Mouse (Mus musculus) lung, adult 2 months (tissue): Measurements from ENCODE around the gene Sebox.

Source experiments
- CTCF ChIP-seq: fragments of 200-500 bp; IDR thresholded peaks from 2 replicates; pipeline ENCODE4 v1.5.1; 2011; ENCODE audit warnings: mild to moderate bottlenecking, low read length, control low read depth; ENCODE audit not compliant: insufficient read depth
- POLR2A ChIP-seq: fragments of 200-500 bp; IDR thresholded peaks from 2 replicates; pipeline ENCODE4 v1.6.1; 2011; ENCODE audit warnings: low read depth, mild to moderate bottlenecking, control low read depth, low read length, borderline replicate concordance; ENCODE audit errors: extremely low read depth

GRCm38 (mm10) chr11:78547718-78548460, 44.6 kb downstream of the Sebox start:
- TF ChIP-seq POLR2A (no peak), CTCF (no peak)
